In the genomic region with DNA sequence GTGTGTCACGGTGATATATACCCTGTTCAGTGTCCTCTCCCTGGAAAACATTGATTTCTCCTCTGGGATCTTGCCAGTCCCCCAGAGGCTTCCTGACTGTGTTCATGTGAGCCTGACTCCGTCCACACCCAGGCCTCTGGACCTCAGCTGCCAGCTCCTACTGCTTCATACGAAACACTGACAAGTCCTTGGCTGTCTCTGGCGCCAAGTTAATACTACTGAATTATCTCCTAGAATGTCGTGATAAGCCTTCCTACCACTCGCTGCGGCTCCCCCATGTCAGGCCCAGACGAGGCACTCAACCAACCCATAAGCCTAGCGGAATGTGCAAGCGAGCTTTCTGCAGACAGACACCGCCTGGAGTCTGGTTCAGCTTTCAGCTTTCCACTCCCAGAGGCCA, we compare ENCODE assay signal across 11 mouse cellular contexts.
DNase-seq lines count a peak whose midpoint lies in the region; ATAC-seq and TF ChIP-seq lines count a peak whose summit lies in the region.
"Had no signal": no experiment of that assay in that cellular context is flagged by ENCODE, and none has a peak within 500 bp of the region (broad histone marks: within the 10 kb centered on the region; RNA-seq: fewer than 3 reads in every experiment).

No protein-coding gene starts in this region.

- H3K4me2 ChIP-seq in heart, embryonic 12.5 days, result no peak overlapping the region
- H3K4me2 ChIP-seq in liver, embryonic 12.5 days, result no peak overlapping the region
- no peak overlapping the region for H3K4me2 ChIP-seq in embryonic facial prominence, embryonic 14.5 days (ENCODE audit: low read depth, low read length)
- H3K4me2 ChIP-seq: limb, embryonic 12.5 days had no signal

- 17% methylated on average over 11 of the region's 11 CpGs for WGBS in heart, embryonic 12.5 days
- WGBS in heart, adult 2 months, result 42% methylated on average over 11 of the region's 11 CpGs
- WGBS in liver, embryonic 12.5 days (ENCODE audit: insufficient replicate concordance), result 61% methylated on average over 11 of the region's 11 CpGs
- WGBS in embryonic facial prominence, embryonic 14.5 days, result 46% methylated on average over 11 of the region's 11 CpGs

- no peak overlapping the region for H3K9ac ChIP-seq in heart, embryonic 12.5 days
- no peak overlapping the region for H3K9ac ChIP-seq in heart, adult 2 months (ENCODE audit: low read depth, low read length)
- H3K9ac ChIP-seq in liver, embryonic 12.5 days, result no peak overlapping the region
- no peak overlapping the region for H3K9ac ChIP-seq in embryonic facial prominence, embryonic 14.5 days (ENCODE audit: low read depth, low read length)
- H3K9ac ChIP-seq: limb, embryonic 12.5 days had no signal

- no peak for DNase-seq in heart, adult 2 months
- peak; percentile 12 for DNase-seq in liver
- DNase-seq in embryonic facial prominence, embryonic 14.5 days (ENCODE audit: low spot score), result peak; percentile 79
- DNase-seq in kidney, postnatal 36 days, result peak; percentile 22 to 46
- no peak for DNase-seq in left cerebral cortex, adult 9 months (ENCODE audit: low spot score in 2 of 2)
- DNase-seq: cerebellum, postnatal 14 days had no signal

- H3K4me3 ChIP-seq in heart, embryonic 12.5 days, result no peak overlapping the region
- H3K4me3 ChIP-seq in heart, adult 2 months, result no peak overlapping the region
- no peak overlapping the region for H3K4me3 ChIP-seq in liver, embryonic 12.5 days
- H3K4me3 ChIP-seq in embryonic facial prominence, embryonic 14.5 days (ENCODE audit: low read depth, low read length), result no peak overlapping the region
- H3K4me3 ChIP-seq: limb, embryonic 12.5 days had no signal

- intact Hi-C loops in heart, adult 2 months (cut with DNase I), result no loop called here

- H3K27ac ChIP-seq in heart, embryonic 12.5 days (ENCODE audit: poor library complexity, severe bottlenecking), result peak overlapping the region; percentile 76
- no peak overlapping the region for H3K27ac ChIP-seq in heart, adult 2 months
- H3K27ac ChIP-seq in liver, embryonic 12.5 days, result no peak overlapping the region
- peak overlapping the region; percentile 11; the same call in 1 of the 2 replicates for H3K27ac ChIP-seq in embryonic facial prominence, embryonic 14.5 days (replicated peaks; ENCODE audit: low read depth, low read length)

- TF ChIP-seq CTCF in heart, adult 2 months (IDR thresholded peaks at IDR 0.05), result no peak

- no peaks in the 10 kb centered on the region for H3K36me3 ChIP-seq in heart, embryonic 12.5 days
- peaks cover 11% of the 10 kb centered on the region for H3K36me3 ChIP-seq in heart, adult 2 months (ENCODE audit: control insufficient read depth, insufficient read depth, low read length)
- no peaks in the 10 kb centered on the region for H3K36me3 ChIP-seq in liver, embryonic 12.5 days
- no peaks in the 10 kb centered on the region; the same call in 1 of the 2 replicates for H3K36me3 ChIP-seq in embryonic facial prominence, embryonic 14.5 days (ENCODE audit: control insufficient read depth, insufficient read depth, low read length)

- no peak for TF ChIP-seq POLR2A in heart, adult 2 months (IDR thresholded peaks at IDR 0.05; ENCODE audit: insufficient read depth, low read depth, low read length)

- H3K9me3 ChIP-seq in heart, embryonic 12.5 days (replicated peaks), result no peaks in the 10 kb centered on the region
- no peaks in the 10 kb centered on the region for H3K9me3 ChIP-seq in liver, embryonic 12.5 days (replicated peaks)
- no peaks in the 10 kb centered on the region for H3K9me3 ChIP-seq in embryonic facial prominence, embryonic 14.5 days (ENCODE audit: control insufficient read depth, low read length)
- H3K9me3 ChIP-seq: limb, embryonic 12.5 days had no signal

- no peak for TF ChIP-seq EP300 in heart, adult 2 months (IDR thresholded peaks at IDR 0.05; ENCODE audit: insufficient read depth, low read depth, low read length)

- H3K79me2 ChIP-seq in heart, adult 2 months (replicated peaks; ENCODE audit: control insufficient read depth, insufficient read depth, low read length), result no peaks in the 10 kb centered on the region

- no peaks in the 10 kb centered on the region for H3K27me3 ChIP-seq in heart, embryonic 12.5 days (replicated peaks)
- H3K27me3 ChIP-seq in heart, adult 2 months (ENCODE audit: control insufficient read depth, insufficient read depth, low read length), result no peaks in the 10 kb centered on the region
- no peaks in the 10 kb centered on the region for H3K27me3 ChIP-seq in liver, embryonic 12.5 days (replicated peaks)
- H3K27me3 ChIP-seq in embryonic facial prominence, embryonic 14.5 days (replicated peaks; ENCODE audit: control insufficient read depth, insufficient read depth, low read length), result no peaks in the 10 kb centered on the region
- H3K27me3 ChIP-seq: limb, embryonic 12.5 days had no signal

- ATAC-seq in heart, embryonic 12.5 days (ENCODE audit: insufficient number of reproducible peaks, low FRiP score), result peak; percentile 62; the same call in 1 of the 2 replicates
- ATAC-seq in liver, embryonic 12.5 days, result no peak
- peak; percentile 41; the same call in 1 of the 2 replicates for ATAC-seq in embryonic facial prominence, embryonic 14.5 days (ENCODE audit: low read depth)
- no peak for ATAC-seq in megakaryocyte progenitor cell, adult 5-6 weeks (replicated peaks; ENCODE audit: poor library complexity)
- ATAC-seq: CD4-positive, CD25-positive, alpha-beta regulatory T cell, adult 4 months had no signal

- H3K4me1 ChIP-seq in heart, embryonic 12.5 days (replicated peaks), result peaks cover 53% of the 10 kb centered on the region
- H3K4me1 ChIP-seq in heart, adult 2 months (ENCODE audit: control insufficient read depth, insufficient read depth, low read length), result peaks cover 14% of the 10 kb centered on the region
- peaks cover under 1% of the 10 kb centered on the region; the same call in 1 of the 2 replicates for H3K4me1 ChIP-seq in liver, embryonic 12.5 days
- peaks cover 19% of the 10 kb centered on the region for H3K4me1 ChIP-seq in embryonic facial prominence, embryonic 14.5 days (ENCODE audit: control insufficient read depth, insufficient read depth, low read length)

Comparison
In these comparisons a context has a peak if more than half of its experiments do, and no peak if none do; other contexts are left out.
1. H3K27ac ChIP-seq: peak in heart, embryonic 12.5 days (single experiment) and embryonic facial prominence, embryonic 14.5 days (single experiment); none in heart, adult 2 months (single experiment) and liver, embryonic 12.5 days (single experiment).
2. ATAC-seq: peak in heart, embryonic 12.5 days (single experiment) and embryonic facial prominence, embryonic 14.5 days (single experiment); none in liver, embryonic 12.5 days (single experiment) and megakaryocyte progenitor cell, adult 5-6 weeks (single experiment).
3. DNase-seq: peak in liver (single experiment), embryonic facial prominence, embryonic 14.5 days (single experiment) and kidney, postnatal 36 days (2 of 2); none in heart, adult 2 months (0 of 2) and left cerebral cortex, adult 9 months (0 of 2).